Mouse (Mus musculus) layer of hippocampus, postnatal 25 days (tissue): Measurements from ENCODE around the gene Cln5. TPM values are rescaled to one million over a fixed set of nuclear protein-coding genes. Genes with fewer than 3 reads are reported as not detected.

ENCODE experiments used
- DNase-seq, 2 experiments: peaks; one replicate each; pipeline ENCODE4 v3.0.0; 2022; ENCODE audit warnings: mixed read lengths in 2 of 2, low spot score in 1 of 2; ENCODE audit errors: extremely low spot score in 1 of 2
- total RNA-seq, 2 experiments: library from RNA; stranded (reverse); gene quantifications; 2 replicates each; pipeline ENCODE4 v1.2.3; 2021

Gene Cln5
- total RNA-seq, 2 experiments from 2014 or later, result 9.6 to 10.3 TPM

GRCm38 (mm10) chr14:103102731-103103335 lies 32.8 kb downstream of the Cln5 start:
- no peak for DNase-seq

- no peak for DNase-seq
Observed at GRCm38 (mm10) chr14:103106301-103106700, 36.3 kb downstream of the Cln5 start.

GRCm38 (mm10) chr14:103109971-103110370 lies 40.0 kb downstream of the Cln5 start:
- DNase-seq, result no peak

GRCm38 (mm10) chr14:103112606-103113363 lies 42.8 kb downstream of the Cln5 start:
- no peak for DNase-seq

GRCm38 (mm10) chr14:103114994-103115670 lies 45.1 kb downstream of the Cln5 start:
- DNase-seq, result no peak

GRCm38 (mm10) chr14:103125756-103126155 lies 55.7 kb downstream of the Cln5 start:
- DNase-seq, result no peak

Other genes starting within 250 kb of the Cln5 start
- 100 to 1,000 TPM; 115 to 119 TPM for gene Kctd12, start 87.6 kb upstream of the Cln5 start, total RNA-seq
- gene Acod1, start 23.2 kb upstream of the Cln5 start, total RNA-seq, result under 1 TPM in 1 of 2 experiments, not detected in 1; 0.10 TPM
- gene Fbxl3, start 29.4 kb downstream of the Cln5 start, total RNA-seq, result 10 to 100 TPM; 87.7 to 93.2 TPM